Mouse (Mus musculus) neural tube, embryonic 14.5 days (tissue): ENCODE data around the gene Zc3h7b. TPM values are rescaled to one million over a fixed set of nuclear protein-coding genes. Genes with fewer than 3 reads are reported as not detected.
A peak's percentile ranks its signal among the peaks of the same experiment; 100 is the strongest.

Experiments used
- ATAC-seq: fragments of 200-750 bp; cut with Nextera tagmentation; 2 replicates; pipeline ENCODE4 v1.8.0; 2017; ENCODE audit warnings: low read depth, mild to moderate bottlenecking, moderate TSS enrichment, moderate library complexity
- H3K27ac ChIP-seq: fragments of 300-500 bp; sonication (generic); 2 replicates; pipeline ENCODE4 v1.5.1; 2014; ENCODE audit warnings: low read depth, mild to moderate bottlenecking, control low read depth, low read length, moderate library complexity, mixed read lengths
- H3K27me3 ChIP-seq: fragments of 300-500 bp; sonication (generic); 2 replicates; pipeline ENCODE4 v1.6.1; 2014; ENCODE audit warnings: low read length; ENCODE audit not compliant: control insufficient read depth, insufficient read depth
- H3K36me3 ChIP-seq: fragments of 300-500 bp; sonication (generic); 2 replicates; pipeline ENCODE4 v1.6.1; 2014; ENCODE audit warnings: low read length, mixed read lengths; ENCODE audit not compliant: control insufficient read depth, insufficient read depth
- H3K4me1 ChIP-seq: fragments of 300-500 bp; sonication (generic); 2 replicates; pipeline ENCODE4 v1.6.1; 2014; ENCODE audit warnings: low read length; ENCODE audit not compliant: control insufficient read depth, insufficient read depth
- H3K4me2 ChIP-seq: fragments of 300-500 bp; sonication (generic); 2 replicates; pipeline ENCODE4 v1.6.1; 2014; ENCODE audit warnings: mild to moderate bottlenecking, low read depth, low read length, control low read depth
- H3K4me3 ChIP-seq: fragments of 300-500 bp; sonication (generic); 2 replicates; pipeline ENCODE4 v1.5.1; 2014; ENCODE audit warnings: low read depth, low read length, control low read depth, mixed read lengths
- H3K9ac ChIP-seq: fragments of 300-500 bp; sonication (generic); replicated peaks from 2 replicates; pipeline ENCODE4 v1.6.1; 2014; ENCODE audit warnings: low read depth, mild to moderate bottlenecking, control low read depth, low read length, mixed read lengths
- H3K9me3 ChIP-seq: fragments of 300-500 bp; sonication (generic); 2 replicates; pipeline ENCODE4 v1.6.1; 2016; ENCODE audit warnings: low read length; ENCODE audit not compliant: control insufficient read depth
- WGBS: fragments of 180-500 bp; shearing (Covaris S2); extraction: QIAGEN DNeasy Blood & Tissue Kit; methylation state at CpG from one replicate; pipeline ENCODE4 v1.1.7; 2014; 5-methylcytosine and 5-hydroxymethylcytosine counted together
- polyA plus RNA-seq: library from polyadenylated mRNA; unstranded; fragments of >200 nt; fragmentation: Nextera tagmentation; extraction: Ambion mirVana; gene quantifications from 2 replicates; pipeline ENCODE4 v1.2.1, GENCODE M21; 2014

Zc3h7b gene
- polyA plus RNA-seq, 1 experiment from 2014 or later = 72.6 TPM

- no peak overlapping the region for H3K4me3 ChIP-seq
- 90% methylated on average over 4 of the region's 4 CpGs for WGBS
- H3K4me1 ChIP-seq = peaks cover 17% of the 10 kb centered on the region
- ATAC-seq = no peak
- H3K27ac ChIP-seq = no peak overlapping the region
- H3K9ac ChIP-seq = no peak overlapping the region
- H3K27me3 ChIP-seq = no peaks in the 10 kb centered on the region
- no peaks in the 10 kb centered on the region for H3K9me3 ChIP-seq
- no peaks in the 10 kb centered on the region for H3K36me3 ChIP-seq
- no peak overlapping the region for H3K4me2 ChIP-seq
Measured at GRCm38 (mm10) chr15:81806621-81807404, 62.0 kb downstream of the Zc3h7b start.

- Histone ChIP-seq H3K4me3 (no peak overlapping the region), H3K9ac (no peak overlapping the region), H3K27ac (no peak overlapping the region), H3K4me1 (peaks cover 26% of the 10 kb centered on the region), H3K9me3 (no peaks in the 10 kb centered on the region), H3K36me3 (no peaks in the 10 kb centered on the region), H3K27me3 (no peaks in the 10 kb centered on the region), H3K4me2 (no peak overlapping the region)
- 69% methylated on average over 2 of the region's 2 CpGs for WGBS
- ATAC-seq = no peak
Measured at GRCm38 (mm10) chr15:81808799-81809198, 63.9 kb downstream of the Zc3h7b start.

GRCm38 (mm10) chr15:81809550-81809949 lies 64.7 kb downstream of the Zc3h7b start:
- 58% methylated on average over 1 of the region's 1 CpGs for WGBS
- no peak for ATAC-seq
- no peaks in the 10 kb centered on the region for H3K27me3 ChIP-seq
- no peaks in the 10 kb centered on the region for H3K9me3 ChIP-seq
- H3K27ac ChIP-seq = peak overlapping the region; percentile 83
- H3K4me3 ChIP-seq = no peak overlapping the region
- peak overlapping the region; percentile 76; the same call in 1 of the 2 replicates for H3K4me2 ChIP-seq
- no peaks in the 10 kb centered on the region for H3K36me3 ChIP-seq
- 0 out of 2 replicates have a peak overlapping the region, but pooled peaks have one; percentile 26 for H3K9ac ChIP-seq
- peaks cover 26% of the 10 kb centered on the region for H3K4me1 ChIP-seq

- H3K4me1 ChIP-seq = peaks cover 26% of the 10 kb centered on the region
- H3K36me3 ChIP-seq = peaks cover under 1% of the 10 kb centered on the region; the same call in 1 of the 2 replicates
- H3K9me3 ChIP-seq = no peaks in the 10 kb centered on the region
- H3K9ac ChIP-seq = peak overlapping the region; percentile 49
- H3K27me3 ChIP-seq = no peaks in the 10 kb centered on the region
- peak overlapping the region; percentile 76 for H3K4me2 ChIP-seq
- 0 out of 2 replicates have a peak, but pooled peaks have one; percentile 5 for ATAC-seq
- 1% methylated on average over 10 of the region's 10 CpGs for WGBS
- H3K4me3 ChIP-seq = peak overlapping the region; percentile 73
- H3K27ac ChIP-seq = peak overlapping the region; percentile 83
Measured at GRCm38 (mm10) chr15:81810150-81810549, 65.3 kb downstream of the Zc3h7b start.

- WGBS = under 1% methylated on average over 80 of the region's 89 CpGs
- peak overlapping the region; percentile 76 for H3K4me2 ChIP-seq
- peaks cover 20% of the 10 kb centered on the region for H3K4me1 ChIP-seq
- H3K4me3 ChIP-seq = peak overlapping the region; percentile 73
- peak overlapping the region; percentile 69 for H3K9ac ChIP-seq
- H3K36me3 ChIP-seq = peaks cover 4% of the 10 kb centered on the region; the same call in 1 of the 2 replicates
- no peaks in the 10 kb centered on the region for H3K27me3 ChIP-seq
- H3K9me3 ChIP-seq = no peaks in the 10 kb centered on the region
- ATAC-seq = peak; percentile 99
- peak overlapping the region; percentile 83 for H3K27ac ChIP-seq
Measured at GRCm38 (mm10) chr15:81810671-81811598, 66.1 kb downstream of the Zc3h7b start.

- peak overlapping the region; percentile 79; the same call in 1 of the 2 replicates for H3K27ac ChIP-seq
- ATAC-seq = peak; percentile 9; the same call in 1 of the 2 replicates
- peak overlapping the region; percentile 69 for H3K9ac ChIP-seq
- H3K4me1 ChIP-seq = peaks cover 20% of the 10 kb centered on the region
- under 1% methylated on average over 22 of the region's 26 CpGs for WGBS
- H3K27me3 ChIP-seq = no peaks in the 10 kb centered on the region
- peaks cover 8% of the 10 kb centered on the region for H3K36me3 ChIP-seq
- H3K4me2 ChIP-seq = peak overlapping the region; percentile 76
- peak overlapping the region; percentile 73 for H3K4me3 ChIP-seq
- no peaks in the 10 kb centered on the region for H3K9me3 ChIP-seq
Measured at GRCm38 (mm10) chr15:81811599-81811996, 66.7 kb downstream of the Zc3h7b start.

- Histone ChIP-seq H3K27me3 (no peaks in the 10 kb centered on the region), H3K4me1 (peaks cover 20% of the 10 kb centered on the region), H3K36me3 (peaks cover 15% of the 10 kb centered on the region), H3K27ac (no peak overlapping the region), H3K4me3 (peak overlapping the region; percentile 73), H3K9me3 (no peaks in the 10 kb centered on the region), H3K9ac (peak overlapping the region; percentile 69), H3K4me2 (peak overlapping the region; percentile 76)
- WGBS = 21% methylated on average over 3 of the region's 3 CpGs
- no peak for ATAC-seq
Measured at GRCm38 (mm10) chr15:81812287-81812686, 67.4 kb downstream of the Zc3h7b start.

DNA sequence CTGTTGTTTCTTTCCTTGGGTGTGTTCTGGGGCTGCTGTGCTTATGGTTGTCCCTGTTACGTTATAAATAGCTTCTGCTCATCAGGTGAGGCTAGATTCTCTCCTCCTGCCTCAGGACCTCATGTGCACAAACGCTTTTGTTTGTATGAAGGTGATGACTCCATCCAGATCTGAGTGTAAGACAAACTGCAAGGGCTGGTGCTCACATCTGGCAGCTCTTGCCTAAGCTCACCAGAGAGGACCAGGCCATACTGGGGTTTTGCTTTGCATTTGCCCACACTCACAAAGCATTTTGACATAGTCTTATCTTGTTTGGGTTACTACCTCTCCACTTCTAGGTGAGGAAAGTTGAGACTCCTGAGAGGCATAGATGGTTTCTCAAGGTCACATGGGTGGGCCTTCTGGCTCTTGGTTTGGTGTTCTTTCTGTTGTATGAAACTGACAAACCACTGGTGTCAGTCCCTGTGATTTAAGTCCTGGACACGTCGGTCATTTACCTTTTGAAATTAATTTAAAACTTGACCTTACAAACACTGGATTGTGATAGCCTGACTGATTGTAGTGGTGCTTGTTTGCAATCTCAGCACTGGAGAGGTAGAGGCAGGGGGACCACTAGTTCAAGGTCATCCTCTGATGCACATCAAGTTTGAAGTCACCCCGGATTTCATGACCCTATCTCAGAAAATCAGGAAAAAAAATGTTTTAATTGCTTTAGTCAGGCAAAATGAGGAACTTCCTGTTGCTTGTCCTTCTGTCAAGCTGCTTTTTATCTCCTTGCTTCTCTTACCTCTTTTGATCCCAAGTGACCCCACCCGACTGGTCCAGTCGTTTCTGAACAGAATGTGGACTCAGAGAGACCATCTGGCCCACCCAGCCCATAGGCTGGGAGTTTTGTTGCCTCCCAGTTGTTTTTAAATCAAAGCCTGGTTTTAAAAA lies 68.1 kb downstream of the Zc3h7b start:
- Histone ChIP-seq H3K27ac (no peak overlapping the region), H3K9me3 (no peaks in the 10 kb centered on the region), H3K4me3 (0 out of 2 replicates have a peak overlapping the region, but pooled peaks have one; percentile 73), H3K27me3 (no peaks in the 10 kb centered on the region), H3K9ac (no peak overlapping the region), H3K4me1 (peaks cover 20% of the 10 kb centered on the region), H3K36me3 (peaks cover 18% of the 10 kb centered on the region), H3K4me2 (peak overlapping the region; percentile 76)
- ATAC-seq = no peak
- 81% methylated on average over 7 of the region's 7 CpGs for WGBS
